Mouse (Mus musculus): ENCODE data around the gene Khdc3. TPM values are rescaled to one million over a fixed set of nuclear protein-coding genes. Genes with fewer than 3 reads are reported as not detected.

The Khdc3 gene
- polyA plus RNA-seq (2014; fragmentation: Nextera tagmentation; extraction: Ambion mirVana) = not detected in 2 replicates

DNA sequence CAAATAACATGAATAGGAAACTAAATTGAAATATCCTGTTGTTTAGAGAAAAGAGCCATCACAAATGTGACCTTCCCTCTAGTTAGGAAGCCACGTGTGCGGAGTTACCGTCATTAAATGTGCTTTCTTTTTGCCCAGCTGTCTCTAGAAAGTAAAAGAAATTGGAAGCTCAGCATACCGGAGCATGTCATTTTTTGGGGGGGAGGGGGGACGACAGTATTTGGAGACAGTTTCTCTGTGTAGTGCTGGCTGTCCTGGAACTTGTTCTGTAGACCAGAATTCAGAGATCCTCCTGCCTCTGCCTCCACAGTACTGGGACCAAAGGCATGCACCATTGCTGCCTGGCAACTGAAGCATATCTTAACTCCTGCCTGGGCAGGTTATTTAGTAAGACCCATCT, at the start of gene Khdc3:
Khdc3 (plus strand) TSS at position 301 of the 400 bp plus-strand sequence.
- no peaks in the 10 kb centered on the region for H3K36me3 ChIP-seq (ENCODE audit: control insufficient read depth, insufficient read depth, low read length)
- H3K27ac ChIP-seq (ENCODE audit: low read depth, low read length) = no peak within 1 kb of the TSS
- ATAC-seq (no peak), DNase-seq (ENCODE audit: low spot score) (no peak)
- H3K4me2 ChIP-seq (ENCODE audit: low read length) = no peak within 1 kb of the TSS
- no peaks in the 10 kb centered on the region for H3K4me1 ChIP-seq (ENCODE audit: control insufficient read depth, insufficient read depth, low read length)
- H3K9ac ChIP-seq (ENCODE audit: low read length) = no peak within 1 kb of the TSS
- H3K27me3 ChIP-seq (replicated peaks; ENCODE audit: control insufficient read depth, insufficient read depth, low read length) = peaks cover 28% of the 10 kb centered on the region
- H3K4me3 ChIP-seq (ENCODE audit: low read depth, low read length) = no peak within 1 kb of the TSS
- no peaks in the 10 kb centered on the region for H3K9me3 ChIP-seq (replicated peaks; ENCODE audit: control insufficient read depth, low read length)
- 90% methylated on average over 5 of the region's 5 CpGs for WGBS

DNA sequence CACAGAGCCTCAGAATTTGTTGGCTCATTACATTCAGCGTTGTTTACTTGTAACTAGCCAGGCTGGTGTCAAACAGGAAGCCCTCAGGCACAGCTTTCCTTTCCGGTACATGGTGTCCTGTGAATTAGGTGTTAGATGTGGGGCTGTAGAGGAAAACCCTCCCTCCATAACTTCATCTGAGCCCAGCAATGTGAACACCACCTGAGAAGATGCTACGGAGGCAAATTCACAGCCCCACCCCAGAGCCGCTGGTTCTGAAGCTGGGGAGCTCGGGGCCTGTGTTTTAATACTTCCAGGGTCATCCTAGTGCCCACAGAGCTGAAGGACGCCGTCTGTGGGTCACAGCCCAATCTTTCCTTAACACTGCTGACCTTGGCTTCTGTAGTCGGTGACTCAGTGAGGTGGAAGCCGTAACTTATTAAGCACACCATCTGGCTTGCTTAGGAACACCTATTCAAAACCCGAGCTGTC, 46.2 kb upstream of the Khdc3 start:
- DNase-seq (ENCODE audit: low spot score) (no peak), ATAC-seq (no peak)
- Histone ChIP-seq H3K27me3 (replicated peaks; ENCODE audit: control insufficient read depth, insufficient read depth, low read length) (no peaks in the 10 kb centered on the region), H3K4me1 (ENCODE audit: control insufficient read depth, insufficient read depth, low read length) (no peaks in the 10 kb centered on the region), H3K27ac (ENCODE audit: low read depth, low read length) (no peak overlapping the region), H3K36me3 (ENCODE audit: control insufficient read depth, insufficient read depth, low read length) (no peaks in the 10 kb centered on the region), H3K4me2 (ENCODE audit: low read length) (no peak overlapping the region), H3K4me3 (ENCODE audit: low read depth, low read length) (no peak overlapping the region), H3K9ac (ENCODE audit: low read length) (no peak overlapping the region), H3K9me3 (replicated peaks; ENCODE audit: control insufficient read depth, low read length) (no peaks in the 10 kb centered on the region)
- WGBS = 76% methylated on average over 10 of the region's 10 CpGs

GRCm38 (mm10) chr9:73059224-73059623, 42.4 kb upstream of the Khdc3 start:
- no peak for ATAC-seq
- 88% methylated on average over 4 of the region's 4 CpGs for WGBS
- no peak overlapping the region for H3K4me2 ChIP-seq (ENCODE audit: low read length)
- no peak overlapping the region for H3K4me3 ChIP-seq (ENCODE audit: low read depth, low read length)
- H3K27ac ChIP-seq (ENCODE audit: low read depth, low read length) = no peak overlapping the region
- no peaks in the 10 kb centered on the region for H3K4me1 ChIP-seq (ENCODE audit: control insufficient read depth, insufficient read depth, low read length)
- no peaks in the 10 kb centered on the region for H3K27me3 ChIP-seq (replicated peaks; ENCODE audit: control insufficient read depth, insufficient read depth, low read length)
- H3K9ac ChIP-seq (ENCODE audit: low read length) = no peak overlapping the region
- H3K9me3 ChIP-seq (replicated peaks; ENCODE audit: control insufficient read depth, low read length) = no peaks in the 10 kb centered on the region
- H3K36me3 ChIP-seq (ENCODE audit: control insufficient read depth, insufficient read depth, low read length) = no peaks in the 10 kb centered on the region
- DNase-seq (ENCODE audit: low spot score) = no peak

- no peak for ATAC-seq
- Histone ChIP-seq H3K9me3 (replicated peaks; ENCODE audit: control insufficient read depth, low read length) (no peaks in the 10 kb centered on the region), H3K36me3 (ENCODE audit: control insufficient read depth, insufficient read depth, low read length) (no peaks in the 10 kb centered on the region), H3K4me2 (ENCODE audit: low read length) (no peak overlapping the region), H3K4me3 (ENCODE audit: low read depth, low read length) (no peak overlapping the region), H3K27me3 (replicated peaks; ENCODE audit: control insufficient read depth, insufficient read depth, low read length) (no peaks in the 10 kb centered on the region), H3K27ac (ENCODE audit: low read depth, low read length) (no peak overlapping the region), H3K4me1 (ENCODE audit: control insufficient read depth, insufficient read depth, low read length) (no peaks in the 10 kb centered on the region), H3K9ac (ENCODE audit: low read length) (peak overlapping the region; percentile 37; the same call in 1 of the 2 replicates)
- WGBS = 38% methylated on average over 15 of the region's 15 CpGs
- DNase-seq (ENCODE audit: low spot score) = no peak
Measured at GRCm38 (mm10) chr9:73063621-73064290, 37.9 kb upstream of the Khdc3 start.

- Histone ChIP-seq H3K27ac (ENCODE audit: low read depth, low read length) (no peak overlapping the region), H3K27me3 (replicated peaks; ENCODE audit: control insufficient read depth, insufficient read depth, low read length) (no peaks in the 10 kb centered on the region), H3K4me1 (ENCODE audit: control insufficient read depth, insufficient read depth, low read length) (no peaks in the 10 kb centered on the region), H3K4me2 (ENCODE audit: low read length) (no peak overlapping the region), H3K9ac (ENCODE audit: low read length) (no peak overlapping the region), H3K9me3 (replicated peaks; ENCODE audit: control insufficient read depth, low read length) (no peaks in the 10 kb centered on the region), H3K36me3 (ENCODE audit: control insufficient read depth, insufficient read depth, low read length) (no peaks in the 10 kb centered on the region), H3K4me3 (ENCODE audit: low read depth, low read length) (no peak overlapping the region)
- DNase-seq (ENCODE audit: low spot score) = no peak
- no peak for ATAC-seq
- 34% methylated on average over 10 of the region's 10 CpGs for WGBS
Measured at GRCm38 (mm10) chr9:73067086-73067485, 34.5 kb upstream of the Khdc3 start.

- Histone ChIP-seq H3K4me3 (ENCODE audit: low read depth, low read length) (no peak overlapping the region), H3K9ac (ENCODE audit: low read length) (no peak overlapping the region), H3K27me3 (replicated peaks; ENCODE audit: control insufficient read depth, insufficient read depth, low read length) (no peaks in the 10 kb centered on the region), H3K4me2 (ENCODE audit: low read length) (no peak overlapping the region), H3K9me3 (replicated peaks; ENCODE audit: control insufficient read depth, low read length) (no peaks in the 10 kb centered on the region), H3K36me3 (ENCODE audit: control insufficient read depth, insufficient read depth, low read length) (no peaks in the 10 kb centered on the region), H3K4me1 (ENCODE audit: control insufficient read depth, insufficient read depth, low read length) (no peaks in the 10 kb centered on the region), H3K27ac (ENCODE audit: low read depth, low read length) (no peak overlapping the region)
- DNase-seq (ENCODE audit: low spot score) (no peak), ATAC-seq (no peak)
- 69% methylated on average over 6 of the region's 6 CpGs for WGBS
Measured at GRCm38 (mm10) chr9:73068230-73068679, 33.4 kb upstream of the Khdc3 start.

GRCm38 (mm10) chr9:73068688-73069087, 32.9 kb upstream of the Khdc3 start:
- Histone ChIP-seq H3K4me3 (ENCODE audit: low read depth, low read length) (no peak overlapping the region), H3K4me1 (ENCODE audit: control insufficient read depth, insufficient read depth, low read length) (no peaks in the 10 kb centered on the region), H3K4me2 (ENCODE audit: low read length) (no peak overlapping the region), H3K27me3 (replicated peaks; ENCODE audit: control insufficient read depth, insufficient read depth, low read length) (no peaks in the 10 kb centered on the region), H3K9me3 (replicated peaks; ENCODE audit: control insufficient read depth, low read length) (no peaks in the 10 kb centered on the region), H3K36me3 (ENCODE audit: control insufficient read depth, insufficient read depth, low read length) (no peaks in the 10 kb centered on the region), H3K27ac (ENCODE audit: low read depth, low read length) (no peak overlapping the region), H3K9ac (ENCODE audit: low read length) (no peak overlapping the region)
- DNase-seq (ENCODE audit: low spot score) = no peak
- 94% methylated on average over 6 of the region's 6 CpGs for WGBS
- no peak for ATAC-seq

DNA sequence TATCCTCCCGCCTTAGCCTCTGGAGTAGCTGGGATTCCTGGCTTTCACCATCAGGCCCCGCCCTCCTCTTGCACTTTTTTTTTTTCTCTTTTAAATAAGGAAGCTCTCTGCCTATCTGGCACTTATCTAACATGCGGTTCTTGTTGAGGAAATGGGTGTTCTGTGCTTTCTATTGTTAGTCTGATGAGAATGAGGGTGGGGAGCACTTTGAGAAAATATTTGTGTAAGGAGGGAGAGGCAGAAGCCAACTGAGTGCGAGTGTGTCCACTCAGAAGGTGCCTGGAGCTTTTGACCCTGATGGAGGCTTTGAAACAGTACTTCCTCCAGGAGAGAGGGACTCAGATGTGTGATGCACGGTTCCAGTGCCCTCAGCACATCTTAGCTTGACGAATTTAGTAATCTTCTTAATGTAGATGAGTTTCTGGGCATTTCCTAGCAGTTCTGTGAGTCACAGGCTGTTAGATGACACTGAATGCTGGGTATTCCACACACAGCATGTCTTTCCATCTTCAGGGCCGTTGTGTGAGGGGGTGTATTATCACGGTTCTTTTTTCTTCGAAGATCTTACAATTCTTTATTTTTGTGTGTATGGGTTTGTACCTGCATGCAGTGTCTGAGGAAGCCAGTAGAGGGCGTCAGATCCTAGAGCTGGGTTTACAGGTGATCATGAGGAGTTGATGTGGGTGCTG, 30.5 kb upstream of the Khdc3 start:
- 78% methylated on average over 10 of the region's 10 CpGs for WGBS

DNA sequence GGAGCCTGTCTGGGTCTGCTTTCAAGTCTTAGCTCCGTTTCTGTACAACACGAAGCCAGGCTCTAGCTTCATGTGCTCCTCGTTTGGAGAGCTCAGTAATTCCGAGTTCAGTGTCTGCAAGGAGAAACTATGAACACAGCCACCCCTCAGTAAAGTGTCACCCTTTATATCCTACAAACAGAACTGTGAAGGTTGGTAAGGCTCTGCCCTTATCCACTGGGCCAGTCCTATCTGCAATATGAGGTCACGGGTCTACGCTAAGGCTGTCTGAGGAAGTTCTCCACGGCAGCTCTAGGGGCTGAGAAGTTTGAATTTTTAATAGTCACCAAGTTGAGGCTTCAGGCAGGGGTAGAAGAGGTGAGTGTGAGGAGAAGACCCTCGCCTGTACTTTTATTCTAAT, 29.2 kb upstream of the Khdc3 start:
- H3K4me1 ChIP-seq (ENCODE audit: control insufficient read depth, insufficient read depth, low read length) = no peaks in the 10 kb centered on the region
- DNase-seq (ENCODE audit: low spot score) (no peak), ATAC-seq (no peak)
- no peaks in the 10 kb centered on the region for H3K9me3 ChIP-seq (replicated peaks; ENCODE audit: control insufficient read depth, low read length)
- no peak overlapping the region for H3K27ac ChIP-seq (ENCODE audit: low read depth, low read length)
- WGBS = 82% methylated on average over 8 of the region's 8 CpGs
- no peak overlapping the region for H3K4me3 ChIP-seq (ENCODE audit: low read depth, low read length)
- no peaks in the 10 kb centered on the region for H3K27me3 ChIP-seq (replicated peaks; ENCODE audit: control insufficient read depth, insufficient read depth, low read length)
- no peaks in the 10 kb centered on the region for H3K36me3 ChIP-seq (ENCODE audit: control insufficient read depth, insufficient read depth, low read length)
- H3K9ac ChIP-seq (ENCODE audit: low read length) = no peak overlapping the region
- no peak overlapping the region for H3K4me2 ChIP-seq (ENCODE audit: low read length)

More for the DNA sequence above, 30.5 kb upstream of the Khdc3 start:
- no peaks in the 10 kb centered on the region for H3K4me1 ChIP-seq (ENCODE audit: control insufficient read depth, insufficient read depth, low read length)
- H3K9ac ChIP-seq (ENCODE audit: low read length) = no peak overlapping the region
- H3K4me3 ChIP-seq (ENCODE audit: low read depth, low read length) = no peak overlapping the region
- H3K27me3 ChIP-seq (replicated peaks; ENCODE audit: control insufficient read depth, insufficient read depth, low read length) = no peaks in the 10 kb centered on the region
- H3K27ac ChIP-seq (ENCODE audit: low read depth, low read length) = no peak overlapping the region
- no peaks in the 10 kb centered on the region for H3K36me3 ChIP-seq (ENCODE audit: control insufficient read depth, insufficient read depth, low read length)
- ATAC-seq = no peak
- DNase-seq (ENCODE audit: low spot score) = no peak
- H3K9me3 ChIP-seq (replicated peaks; ENCODE audit: control insufficient read depth, low read length) = no peaks in the 10 kb centered on the region
- H3K4me2 ChIP-seq (ENCODE audit: low read length) = no peak overlapping the region
